Mouse (Mus musculus) thymus, adult 2 months (tissue): ENCODE results near the gene Btbd2.

Experiments
- CTCF ChIP-seq: fragments of 200-500 bp; IDR thresholded peaks from 2 replicates; pipeline ENCODE4 v1.5.1; 2012; ENCODE audit warnings: mild to moderate bottlenecking, control low read depth, low read length, moderate library complexity, borderline replicate concordance; ENCODE audit not compliant: control insufficient read depth, poor library complexity, insufficient read depth; ENCODE audit errors: extremely low read depth
- POLR2A ChIP-seq: fragments of 200-500 bp; IDR thresholded peaks from 2 replicates; pipeline ENCODE4 v1.6.1; 2012; ENCODE audit warnings: mild to moderate bottlenecking, low read length, control low read depth, moderate library complexity; ENCODE audit not compliant: control insufficient read depth, poor library complexity, insufficient read depth; ENCODE audit errors: extremely low read depth

- no peak for TF ChIP-seq POLR2A
- no peak for TF ChIP-seq CTCF
Observed at GRCm38 (mm10) chr10:80673690-80674089, 16.8 kb upstream of the Btbd2 start.
